Mouse (Mus musculus) CD4-positive naive resting alpha-beta T cell, adult 76 days (primary cell): ENCODE measurements around the gene Dync2h1. TPM values are rescaled to one million over a fixed set of nuclear protein-coding genes. Genes with fewer than 3 reads are reported as not detected.

ENCODE experiments used
- total RNA-seq: library from RNA; stranded (reverse); gene quantifications from one replicate; pipeline ENCODE4 v1.2.4, GENCODE M21; 2023

Gene Dync2h1
- total RNA-seq = 4.5 TPM

DNA sequence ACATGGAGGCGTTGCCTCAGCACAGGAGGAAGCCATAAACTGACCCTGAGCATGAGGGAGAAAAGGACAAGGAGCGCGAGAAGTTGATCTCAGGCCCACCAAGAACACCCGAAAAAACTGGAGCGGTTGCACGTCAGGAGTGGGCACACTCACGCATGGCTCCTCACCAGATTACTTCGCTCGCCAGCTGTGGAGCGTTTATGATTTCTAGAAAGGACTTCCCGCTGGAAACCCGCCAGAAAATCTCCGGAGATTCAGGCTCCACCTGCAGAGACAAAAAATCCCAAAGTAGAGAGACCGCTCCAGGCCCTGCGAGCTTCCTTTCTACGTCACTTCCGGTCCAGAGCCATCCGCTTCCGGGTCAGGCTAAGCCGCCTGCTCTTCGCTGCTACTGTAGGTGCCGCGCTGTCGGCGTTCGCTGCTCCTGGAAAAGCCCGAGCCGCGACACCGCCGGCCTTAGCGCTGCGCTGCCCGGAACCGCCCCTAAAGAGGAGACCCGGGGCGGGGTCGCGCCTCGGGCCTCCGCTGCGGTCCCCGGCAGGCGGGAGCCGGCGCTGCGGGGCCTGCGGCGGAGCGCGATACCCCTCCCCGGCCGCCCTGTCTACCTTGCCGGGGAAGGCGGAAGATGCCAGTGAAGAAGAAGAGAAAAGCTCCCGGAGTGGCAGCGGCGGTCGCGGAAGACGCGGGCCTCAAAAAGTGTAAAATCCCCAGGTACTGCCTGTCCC, at the start of gene Dync2h1, which contains the start of gene Dcun1d5:
TSS of gene Dync2h1 (minus strand) at position 275 of the 725 bp plus-strand sequence.
TSS of gene Dcun1d5 (plus strand) at position 349 of the 725 bp plus-strand sequence.

Other genes with a start within 250 kb of the Dync2h1 start
- 75.9 TPM for gene Dcun1d5, start 74 bp upstream of the Dync2h1 start, total RNA-seq
- gene Mmp13, start 88.1 kb upstream of the Dync2h1 start, total RNA-seq = not detected
- 4.1 TPM for gene Mmp12, start 159.9 kb upstream of the Dync2h1 start, total RNA-seq
- not detected for gene Mmp1b, start 203.6 kb upstream of the Dync2h1 start, total RNA-seq